9 mouse cellular contexts compared by ENCODE assay signal in genomic region chr4:106025966-106026637, GRCm38 (mm10).
A peak's percentile ranks its signal among the peaks of the same experiment; 100 is the strongest.
DNase-seq lines count a peak whose midpoint lies in the region; ATAC-seq lines count a peak whose summit lies in the region.
"Had no signal": no experiment of that assay in that cellular context is flagged by ENCODE, and none has a peak within 500 bp of the region (broad histone marks: within the 10 kb centered on the region; RNA-seq: fewer than 3 reads in every experiment).

No protein-coding gene starts in this region.

- ATAC-seq in forebrain, embryonic 14.5 days: no peak
- ATAC-seq in forebrain, embryonic 13.5 days: no peak
- peak; percentile 62; the same call in 1 of the 2 replicates for ATAC-seq in lung, embryonic 15.5 days (ENCODE audit: borderline replicate concordance, extremely low read depth, low FRiP score, low TSS enrichment)
- ATAC-seq in intestine, embryonic 15.5 days: no peak; the same call in 1 of the 2 replicates

- no peaks in the 10 kb centered on the region for H3K27me3 ChIP-seq in forebrain, embryonic 14.5 days (replicated peaks; ENCODE audit: control insufficient read depth, insufficient read depth, low read length)
- no peaks in the 10 kb centered on the region for H3K27me3 ChIP-seq in forebrain, embryonic 13.5 days
- no peaks in the 10 kb centered on the region for H3K27me3 ChIP-seq in lung, embryonic 15.5 days
- H3K27me3 ChIP-seq in intestine, embryonic 15.5 days (replicated peaks): no peaks in the 10 kb centered on the region

- WGBS in forebrain, embryonic 14.5 days: 73% methylated on average over 15 of the region's 15 CpGs
- WGBS in forebrain, embryonic 13.5 days: 77% methylated on average over 15 of the region's 15 CpGs
- 48% methylated on average over 15 of the region's 15 CpGs for WGBS in lung, embryonic 15.5 days
- WGBS in intestine, embryonic 15.5 days: 47% methylated on average over 15 of the region's 15 CpGs

- H3K27ac ChIP-seq in forebrain, embryonic 14.5 days (ENCODE audit: low read depth, low read length): no peak overlapping the region
- no peak overlapping the region for H3K27ac ChIP-seq in forebrain, embryonic 13.5 days
- H3K27ac ChIP-seq in lung, embryonic 15.5 days: no peak overlapping the region
- no peak overlapping the region for H3K27ac ChIP-seq in intestine, embryonic 15.5 days

- no peaks in the 10 kb centered on the region for H3K9me3 ChIP-seq in forebrain, embryonic 14.5 days (replicated peaks; ENCODE audit: control insufficient read depth, low read length)
- no peaks in the 10 kb centered on the region for H3K9me3 ChIP-seq in forebrain, embryonic 13.5 days (replicated peaks)
- H3K9me3 ChIP-seq in lung, embryonic 15.5 days: no peaks in the 10 kb centered on the region
- H3K9me3 ChIP-seq in intestine, embryonic 15.5 days: no peaks in the 10 kb centered on the region

- H3K4me3 ChIP-seq in forebrain, embryonic 14.5 days (ENCODE audit: low read depth, low read length): no peak overlapping the region
- no peak overlapping the region for H3K4me3 ChIP-seq in forebrain, embryonic 13.5 days
- H3K4me3 ChIP-seq in lung, embryonic 15.5 days: no peak overlapping the region
- H3K4me3 ChIP-seq in intestine, embryonic 15.5 days (replicated peaks): no peak overlapping the region

- H3K9ac ChIP-seq in forebrain, embryonic 14.5 days (ENCODE audit: low read length): no peak overlapping the region
- H3K9ac ChIP-seq in forebrain, embryonic 13.5 days: no peak overlapping the region
- H3K9ac ChIP-seq in lung, embryonic 15.5 days: no peak overlapping the region
- H3K9ac ChIP-seq in intestine, embryonic 15.5 days: no peak overlapping the region

- intact Hi-C loops in heart, postnatal 25 days (cut with DNase I): no loop called here

- H3K4me2 ChIP-seq in forebrain, embryonic 14.5 days (ENCODE audit: low read length): no peak overlapping the region
- no peak overlapping the region for H3K4me2 ChIP-seq in forebrain, embryonic 13.5 days
- H3K4me2 ChIP-seq in lung, embryonic 15.5 days: peak overlapping the region; percentile 22
- H3K4me2 ChIP-seq in intestine, embryonic 15.5 days (replicated peaks): peak overlapping the region; percentile 22; the same call in 1 of the 2 replicates

- H3K36me3 ChIP-seq in forebrain, embryonic 14.5 days (ENCODE audit: control insufficient read depth, insufficient read depth, low read length): no peaks in the 10 kb centered on the region
- no peaks in the 10 kb centered on the region for H3K36me3 ChIP-seq in forebrain, embryonic 13.5 days (ENCODE audit: poor library complexity, severe bottlenecking)
- H3K36me3 ChIP-seq in lung, embryonic 15.5 days: no peaks in the 10 kb centered on the region
- no peaks in the 10 kb centered on the region for H3K36me3 ChIP-seq in intestine, embryonic 15.5 days

- peak; percentile 13 for DNase-seq in forebrain, embryonic 14.5 days (ENCODE audit: low spot score)
- no peak for DNase-seq in lung, adult 18-20 months
- DNase-seq in right cerebral cortex, postnatal 4 days: peak; percentile 11
- no peak for DNase-seq in heart, postnatal 25 days (ENCODE audit: low spot score)
- DNase-seq in retina, embryonic 14.5 days (ENCODE audit: low spot score): no peak
- DNase-seq: cerebellum, adult 11 months had no signal

- H3K4me1 ChIP-seq in forebrain, embryonic 14.5 days (ENCODE audit: control insufficient read depth, insufficient read depth, low read length): no peaks in the 10 kb centered on the region
- peaks cover 4% of the 10 kb centered on the region for H3K4me1 ChIP-seq in forebrain, embryonic 13.5 days
- H3K4me1 ChIP-seq in lung, embryonic 15.5 days: peaks cover 13% of the 10 kb centered on the region
- no peaks in the 10 kb centered on the region for H3K4me1 ChIP-seq in intestine, embryonic 15.5 days (replicated peaks)

Comparison
In these comparisons a context has a peak if more than half of its experiments do, and no peak if none do; other contexts are left out.
1. DNase-seq: peak in forebrain, embryonic 14.5 days (single experiment) and right cerebral cortex, postnatal 4 days (single experiment); none in lung, adult 18-20 months (0 of 2), heart, postnatal 25 days (single experiment) and retina, embryonic 14.5 days (single experiment).
2. H3K4me2 ChIP-seq: peak in lung, embryonic 15.5 days (single experiment) and intestine, embryonic 15.5 days (single experiment); none in forebrain, embryonic 14.5 days (single experiment) and forebrain, embryonic 13.5 days (single experiment).